Mouse (Mus musculus) stomach, embryonic 16.5 days (tissue): ENCODE measurements around the gene Abr. TPM values are rescaled to one million over a fixed set of nuclear protein-coding genes. Genes with fewer than 3 reads are reported as not detected.
A peak's percentile ranks its signal among the peaks of the same experiment; 100 is the strongest.

Experiments
- ATAC-seq: fragments of 200-750 bp; cut with Nextera tagmentation; 2 replicates; pipeline ENCODE4 v1.8.0; 2017; ENCODE audit warnings: moderate number of reproducible peaks, moderate TSS enrichment; ENCODE audit not compliant: insufficient read depth, low FRiP score
- H3K27ac ChIP-seq: fragments of 300-500 bp; sonication (generic); 2 replicates; pipeline ENCODE4 v1.5.1; 2014; ENCODE audit warnings: low read length
- H3K27me3 ChIP-seq: fragments of 300-500 bp; sonication (generic); 2 replicates; pipeline ENCODE4 v1.6.1; 2014; ENCODE audit warnings: low read length, control low read depth, mixed read lengths; ENCODE audit not compliant: control insufficient read depth, insufficient read depth
- H3K36me3 ChIP-seq: fragments of 300-500 bp; sonication (generic); 2 replicates; pipeline ENCODE4 v1.6.1; 2014; ENCODE audit warnings: low read length; ENCODE audit not compliant: control insufficient read depth, insufficient read depth
- H3K4me1 ChIP-seq: fragments of 300-500 bp; sonication (generic); 2 replicates; pipeline ENCODE4 v1.6.1; 2014; ENCODE audit warnings: low read length, control low read depth, mixed read lengths; ENCODE audit not compliant: control insufficient read depth, insufficient read depth
- H3K4me2 ChIP-seq: fragments of 300-500 bp; sonication (generic); 2 replicates; pipeline ENCODE4 v1.6.1; 2014; ENCODE audit warnings: low read depth, low read length, mixed read lengths
- H3K4me3 ChIP-seq: fragments of 300-500 bp; sonication (generic); replicated peaks from 2 replicates; pipeline ENCODE4 v1.5.1; 2014; ENCODE audit warnings: mild to moderate bottlenecking, low read length
- H3K9ac ChIP-seq: fragments of 300-500 bp; sonication (generic); 2 replicates; pipeline ENCODE4 v1.6.1; 2014; ENCODE audit warnings: low read length
- H3K9me3 ChIP-seq: fragments of 300-500 bp; sonication (generic); replicated peaks from 2 replicates; pipeline ENCODE4 v1.6.1; 2016; ENCODE audit warnings: low read length, control low read depth; ENCODE audit not compliant: control insufficient read depth
- WGBS: fragments of 180-500 bp; shearing (Covaris S2); extraction: QIAGEN DNeasy Blood & Tissue Kit; methylation state at CpG from one replicate; pipeline ENCODE4 v1.1.7; 2014; 5-methylcytosine and 5-hydroxymethylcytosine counted together
- polyA plus RNA-seq: library from polyadenylated mRNA; unstranded; fragments of >200 nt; fragmentation: Nextera tagmentation; extraction: Ambion mirVana; gene quantifications from 2 replicates; pipeline ENCODE4 v1.2.1, GENCODE M21; 2015

The Abr gene
- polyA plus RNA-seq, 1 experiment from 2014 or later, result 28.8 TPM

DNA sequence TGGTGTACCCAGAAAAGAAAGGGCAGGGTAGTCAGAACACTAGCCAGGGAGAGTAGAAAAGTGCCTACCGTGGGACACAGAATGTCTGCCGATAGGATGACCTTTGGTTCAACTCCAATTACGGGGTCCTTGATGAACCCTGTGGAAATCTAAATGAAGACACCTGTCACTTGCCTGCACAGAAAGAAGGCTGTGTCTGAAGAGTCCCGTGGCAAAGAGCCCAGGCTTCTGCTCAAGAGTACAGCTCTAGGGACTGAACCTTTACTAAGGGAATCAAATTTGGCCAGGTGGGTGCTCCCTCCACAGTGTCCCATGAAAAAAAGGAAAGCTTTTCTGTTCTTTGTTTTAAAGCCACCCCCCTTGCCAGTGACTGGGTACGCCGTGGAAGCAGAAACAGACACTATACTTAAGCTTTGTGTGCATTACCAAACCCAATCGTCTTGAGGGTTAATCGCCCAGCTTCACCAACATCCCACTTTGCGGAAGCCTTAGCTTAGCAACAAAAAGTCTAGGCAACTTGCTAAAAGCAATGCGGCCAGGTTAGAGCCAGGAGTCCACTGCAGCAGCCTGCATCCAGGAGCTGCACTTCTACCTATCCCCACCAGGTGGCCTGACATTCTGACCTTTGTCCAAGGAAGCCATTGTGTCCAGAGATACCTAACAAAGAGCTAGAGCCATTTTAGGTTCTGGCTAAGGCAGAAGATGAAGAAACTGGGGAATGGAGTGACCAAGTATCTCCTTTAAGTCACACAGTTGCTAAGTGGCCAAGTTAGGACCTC, 85.3 kb downstream of the Abr start:
- Histone ChIP-seq H3K9me3 (no peaks in the 10 kb centered on the region), H3K4me3 (no peak overlapping the region), H3K36me3 (no peaks in the 10 kb centered on the region), H3K4me1 (no peaks in the 10 kb centered on the region), H3K27ac (no peak overlapping the region), H3K9ac (no peak overlapping the region), H3K27me3 (no peaks in the 10 kb centered on the region), H3K4me2 (no peak overlapping the region)
- ATAC-seq, result no peak
- WGBS, result 80% methylated on average over 10 of the region's 10 CpGs

DNA sequence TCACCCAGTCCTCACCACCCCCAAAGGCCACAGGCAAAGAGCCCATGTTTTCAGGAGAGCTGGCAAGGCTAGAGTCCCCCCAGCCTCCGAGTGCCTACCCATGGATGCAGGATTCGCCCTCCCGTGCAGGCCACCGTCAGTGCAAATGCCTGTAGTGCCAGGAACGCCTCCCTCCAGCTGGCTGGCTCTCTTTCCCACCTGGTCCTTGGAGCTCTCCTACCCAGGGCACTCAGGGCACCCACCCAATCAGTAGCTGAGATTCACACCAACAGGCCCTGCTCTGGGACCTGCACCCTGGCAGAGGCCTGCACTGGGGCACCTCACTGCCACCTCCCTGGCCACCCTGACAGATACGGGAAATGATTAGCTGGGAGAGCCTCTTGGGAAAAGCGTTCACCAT, 90.1 kb downstream of the Abr start:
- Histone ChIP-seq H3K27ac (no peak overlapping the region), H3K4me3 (no peak overlapping the region), H3K9me3 (no peaks in the 10 kb centered on the region), H3K27me3 (no peaks in the 10 kb centered on the region), H3K4me1 (no peaks in the 10 kb centered on the region), H3K36me3 (no peaks in the 10 kb centered on the region), H3K9ac (no peak overlapping the region), H3K4me2 (no peak overlapping the region)
- ATAC-seq, result no peak
- WGBS, result 91% methylated on average over 7 of the region's 7 CpGs

DNA sequence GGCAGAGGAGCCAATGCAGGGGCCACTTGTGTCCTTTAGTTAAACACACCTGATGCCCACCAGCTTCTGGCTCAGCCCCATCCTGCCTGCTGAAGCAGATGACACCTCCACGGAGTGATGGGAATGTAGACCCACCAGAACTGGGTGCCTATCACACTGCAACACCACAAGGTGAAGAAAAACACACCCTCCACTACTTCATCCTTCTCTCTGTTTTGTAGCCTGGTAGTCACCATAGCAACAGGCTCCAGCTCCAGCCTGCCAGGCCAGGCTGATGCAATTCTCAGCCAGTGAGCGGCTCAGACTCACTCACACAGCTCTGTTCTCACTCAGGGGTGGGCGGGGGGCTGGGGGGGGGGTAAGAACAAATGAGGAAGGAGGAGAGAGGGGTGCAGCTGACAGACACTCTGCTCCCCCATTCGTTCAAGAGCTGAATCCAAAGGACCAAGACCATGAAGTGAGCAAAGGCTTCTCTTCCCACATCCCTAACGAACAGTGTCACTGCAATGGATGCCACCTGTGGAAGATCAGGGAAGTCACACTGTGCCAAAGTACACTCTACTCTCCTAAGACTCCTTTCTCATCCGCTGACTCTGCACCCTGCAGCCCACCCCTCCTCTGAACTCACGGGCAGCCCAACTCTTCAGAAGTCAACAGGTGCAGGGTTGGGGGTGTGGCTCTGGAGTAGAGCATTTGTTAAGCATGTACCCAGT, 91.0 kb downstream of the Abr start:
- Histone ChIP-seq H3K4me3 (no peak overlapping the region), H3K4me2 (no peak overlapping the region), H3K36me3 (no peaks in the 10 kb centered on the region), H3K4me1 (no peaks in the 10 kb centered on the region), H3K27me3 (no peaks in the 10 kb centered on the region), H3K27ac (no peak overlapping the region), H3K9ac (no peak overlapping the region), H3K9me3 (no peaks in the 10 kb centered on the region)
- peak; percentile 51; the same call in 1 of the 2 replicates for ATAC-seq
- 50% methylated on average over 7 of the region's 7 CpGs for WGBS

DNA sequence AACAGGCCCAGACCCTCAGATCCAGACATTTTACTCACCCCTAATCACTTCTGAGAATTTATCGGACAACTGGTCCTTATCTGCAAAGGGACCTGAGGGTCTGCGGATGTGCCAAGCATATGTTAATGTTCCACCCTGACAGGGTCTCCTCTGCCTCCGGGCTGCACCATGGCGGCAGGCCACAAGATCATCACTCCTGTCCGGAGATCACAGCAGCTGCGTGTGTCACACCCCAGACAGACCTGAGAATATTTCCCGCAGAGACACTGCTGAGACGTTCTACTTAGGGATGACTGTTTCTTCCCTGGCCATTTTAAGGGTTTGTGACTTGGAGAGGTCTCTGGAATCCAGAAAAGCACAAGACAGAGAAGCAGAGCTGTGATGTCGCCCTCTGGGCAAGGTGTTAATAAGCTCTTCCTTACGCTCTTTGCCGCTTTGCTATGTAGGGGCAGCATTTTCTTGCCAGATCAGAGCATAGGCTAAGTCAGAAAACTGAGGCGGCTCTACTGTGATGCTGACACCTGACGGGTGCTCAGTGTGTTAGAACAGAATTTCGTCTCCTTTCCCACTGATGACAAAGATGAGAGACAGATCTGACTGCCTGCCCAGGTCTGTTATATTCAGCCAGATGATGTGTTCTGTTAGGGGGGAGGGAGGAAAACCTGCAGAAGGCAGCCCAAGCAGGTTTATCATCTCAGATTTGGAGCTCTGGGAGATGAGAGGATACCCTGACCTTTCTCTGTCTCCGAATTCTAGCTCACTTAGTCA, 91.8 kb downstream of the Abr start:
- 76% methylated on average over 15 of the region's 15 CpGs for WGBS
- Histone ChIP-seq H3K4me2 (no peak overlapping the region), H3K36me3 (no peaks in the 10 kb centered on the region), H3K27me3 (no peaks in the 10 kb centered on the region), H3K9ac (no peak overlapping the region), H3K4me3 (no peak overlapping the region), H3K27ac (no peak overlapping the region), H3K4me1 (no peaks in the 10 kb centered on the region), H3K9me3 (no peaks in the 10 kb centered on the region)
- no peak for ATAC-seq

DNA sequence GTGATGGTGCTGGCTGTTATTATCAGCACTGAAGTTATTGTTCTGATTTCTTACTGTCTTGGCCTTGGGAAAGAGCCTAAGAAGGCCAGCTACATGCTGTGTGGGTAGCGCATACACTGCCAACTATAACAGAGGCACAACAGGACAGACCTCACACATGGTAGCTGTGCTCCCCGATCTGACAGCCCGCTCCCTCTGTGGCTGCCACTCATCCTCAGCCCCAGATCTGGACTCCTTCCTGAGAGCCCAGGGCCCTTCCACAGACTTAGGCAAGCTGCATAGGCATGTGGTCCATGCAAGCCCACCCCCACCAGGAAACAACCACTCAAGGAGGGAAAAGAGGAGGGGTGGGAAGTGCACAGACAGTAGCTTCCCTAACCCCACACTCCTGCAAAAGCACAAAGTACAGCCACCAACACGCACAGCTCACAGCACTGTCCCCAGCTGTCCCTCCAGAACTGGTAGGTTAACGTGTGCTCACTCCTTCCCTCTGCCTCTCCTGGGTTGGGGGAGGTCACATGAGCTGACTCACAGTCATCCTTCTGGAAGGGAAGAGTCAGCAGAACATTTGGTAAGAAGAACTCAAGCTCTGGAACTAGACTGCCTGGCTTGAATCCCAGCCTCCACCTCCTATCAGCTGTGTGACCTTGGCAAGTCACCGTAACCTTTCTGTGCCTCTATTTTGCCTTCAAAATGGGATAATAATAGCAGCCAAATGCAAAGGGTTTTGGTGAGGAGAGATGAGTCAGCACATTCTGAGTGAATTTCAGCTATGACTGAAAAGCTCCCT, 92.6 kb downstream of the Abr start:
- no peak overlapping the region for H3K4me2 ChIP-seq
- H3K9ac ChIP-seq, result no peak overlapping the region
- H3K27me3 ChIP-seq, result no peaks in the 10 kb centered on the region
- no peak overlapping the region for H3K4me3 ChIP-seq
- 64% methylated on average over 6 of the region's 6 CpGs for WGBS
- H3K4me1 ChIP-seq, result no peaks in the 10 kb centered on the region
- ATAC-seq, result 0 out of 2 replicates have a peak, but pooled peaks have one; percentile 15
- no peaks in the 10 kb centered on the region for H3K9me3 ChIP-seq
- no peak overlapping the region; the same call in 1 of the 2 replicates for H3K27ac ChIP-seq
- H3K36me3 ChIP-seq, result no peaks in the 10 kb centered on the region

DNA sequence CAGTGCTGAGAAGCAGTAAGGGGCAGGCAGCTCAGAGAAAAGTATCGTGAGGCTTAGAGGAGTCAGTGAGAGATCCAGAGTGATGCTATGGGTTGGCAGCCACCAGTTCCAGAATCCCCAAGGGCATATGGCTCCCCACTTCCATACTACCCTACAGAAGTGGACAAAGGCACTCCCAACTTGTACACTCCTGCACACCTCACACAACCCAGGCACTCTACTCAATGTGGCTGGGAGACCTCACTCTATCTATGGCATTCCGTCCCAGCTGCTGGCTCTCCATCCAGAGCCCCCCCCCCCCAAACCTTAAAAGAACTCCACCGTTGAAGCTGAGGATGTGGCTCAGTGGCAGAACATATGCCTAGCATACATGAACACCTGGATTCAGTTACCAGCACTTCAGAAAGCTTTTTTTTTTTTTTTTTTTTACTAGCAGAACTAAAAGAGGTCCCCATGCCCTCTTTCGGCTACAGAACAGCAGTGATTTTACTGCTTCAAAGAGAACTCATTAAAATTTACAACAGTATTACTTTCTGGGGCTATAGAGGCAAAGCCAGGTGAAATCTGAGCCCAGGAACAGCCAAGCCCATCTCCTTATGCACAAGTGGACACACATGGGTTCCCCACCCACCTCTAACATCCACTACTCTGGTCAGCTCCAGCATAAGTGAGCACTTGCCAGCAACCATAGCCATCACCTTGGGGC, 96.3 kb downstream of the Abr start:
- no peak for ATAC-seq
- Histone ChIP-seq H3K9me3 (no peaks in the 10 kb centered on the region), H3K4me2 (no peak overlapping the region), H3K27me3 (no peaks in the 10 kb centered on the region), H3K27ac (no peak overlapping the region), H3K36me3 (no peaks in the 10 kb centered on the region), H3K9ac (no peak overlapping the region), H3K4me3 (no peak overlapping the region), H3K4me1 (no peaks in the 10 kb centered on the region)
- WGBS, result 92% methylated on average over 4 of the region's 4 CpGs

DNA sequence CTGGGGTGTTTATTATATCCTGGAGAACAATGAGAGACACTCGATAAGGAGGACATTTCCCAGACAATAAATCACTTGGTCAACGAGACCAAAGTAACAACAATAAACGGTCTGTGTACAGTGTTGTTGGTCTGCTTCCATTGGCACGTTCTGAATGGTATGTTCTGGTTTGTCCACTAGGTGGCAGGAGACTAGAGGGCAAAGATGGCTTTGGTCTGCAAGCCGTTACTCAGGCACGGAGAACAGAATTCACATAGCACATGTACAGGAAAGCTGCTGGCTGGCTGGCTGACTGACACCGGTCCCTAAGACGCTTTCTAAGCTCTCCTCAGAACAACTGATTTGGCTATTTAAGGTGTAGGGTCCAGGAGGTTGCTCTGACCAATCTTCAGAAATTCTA, 97.2 kb downstream of the Abr start:
- no peak overlapping the region for H3K27ac ChIP-seq
- ATAC-seq, result no peak
- WGBS, result 12% methylated on average over 8 of the region's 8 CpGs

DNA sequence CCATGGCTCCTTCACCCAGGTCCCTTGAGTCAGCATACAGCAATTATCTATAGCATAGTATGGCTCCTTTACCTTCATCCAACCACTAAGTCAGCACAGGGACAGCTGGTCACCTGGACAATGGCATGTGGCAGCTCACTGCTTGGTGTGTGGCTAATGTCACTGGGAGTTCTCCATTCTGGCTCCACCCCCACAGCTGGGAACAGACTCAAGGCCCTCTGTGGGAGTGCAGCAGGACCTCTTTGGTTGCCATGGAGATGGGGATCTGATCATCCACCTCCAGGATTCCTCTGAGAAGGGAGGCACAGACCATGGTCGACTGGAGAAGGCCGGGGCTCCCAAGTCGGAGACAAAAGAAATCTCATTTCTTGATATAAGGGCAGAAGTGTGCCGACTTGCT, 98.8 kb downstream of the Abr start:
- Histone ChIP-seq H3K4me2 (no peak overlapping the region), H3K27ac (no peak overlapping the region), H3K36me3 (no peaks in the 10 kb centered on the region), H3K9ac (no peak overlapping the region), H3K4me1 (no peaks in the 10 kb centered on the region), H3K4me3 (no peak overlapping the region), H3K27me3 (no peaks in the 10 kb centered on the region), H3K9me3 (no peaks in the 10 kb centered on the region)
- ATAC-seq, result no peak
- 39% methylated on average over 4 of the region's 4 CpGs for WGBS

More for the DNA sequence above, 97.2 kb downstream of the Abr start:
- Histone ChIP-seq H3K4me1 (no peaks in the 10 kb centered on the region), H3K36me3 (no peaks in the 10 kb centered on the region), H3K4me3 (no peak overlapping the region), H3K9me3 (no peaks in the 10 kb centered on the region), H3K9ac (no peak overlapping the region), H3K4me2 (no peak overlapping the region), H3K27me3 (no peaks in the 10 kb centered on the region)
